Mouse (Mus musculus): ENCODE data around the gene Gapvd1.

GRCm38 (mm10) chr2:34790282-34790681 lies 35.2 kb upstream of the Gapvd1 start:
- TF ChIP-seq EP300 (IDR thresholded peaks at IDR 0.05; ENCODE audit: low read depth in 1 of 2, low read length in 2 of 2) (no peak), GATA1 (IDR thresholded peaks at IDR 0.05; ENCODE audit: low read depth, low read length) (no peak), ZC3H11A (IDR thresholded peaks at IDR 0.05; ENCODE audit: low read depth, low read length) (no peak)

Data from MEL (cell line).